18 mouse cellular contexts compared by ENCODE assay signal in the genomic region with DNA sequence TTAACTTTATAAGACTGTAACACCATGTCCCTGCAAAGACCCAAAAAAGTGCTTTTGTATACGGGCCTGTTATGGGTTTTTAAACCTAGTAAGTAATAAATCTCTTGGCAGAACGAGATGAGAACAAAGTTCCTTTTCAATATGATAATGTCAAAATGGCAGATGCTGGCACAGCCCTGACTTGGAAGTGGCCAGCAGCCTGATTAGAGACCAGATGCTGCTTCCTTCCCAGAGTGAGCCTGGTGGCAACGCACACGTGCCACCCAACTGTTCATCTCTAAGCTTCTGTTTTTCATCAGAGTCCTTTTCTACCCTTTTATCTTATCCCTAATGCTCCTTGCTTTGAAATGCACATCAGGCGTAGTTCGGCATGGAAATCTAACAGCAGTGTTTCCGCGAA. TPM values are rescaled to one million over a fixed set of nuclear protein-coding genes. Genes with fewer than 3 reads are reported as not detected.
A peak's percentile ranks its signal among the peaks of the same experiment; 100 is the strongest.
DNase-seq lines count a peak whose midpoint lies in the region; ATAC-seq lines count a peak whose summit lies in the region.
"Had no signal": no experiment of that assay in that cellular context is flagged by ENCODE, and none has a peak within 500 bp of the region (broad histone marks: within the 10 kb centered on the region; RNA-seq: fewer than 3 reads in every experiment).

No protein-coding gene starts in this region.

- H3K27ac ChIP-seq in hindbrain, embryonic 13.5 days, result peak overlapping the region; percentile 73; the same call in 1 of the 2 replicates
- no peak overlapping the region for H3K27ac ChIP-seq in hindbrain, embryonic 11.5 days (ENCODE audit: low read depth, low read length)
- 0 out of 2 replicates have a peak overlapping the region, but pooled peaks have one; percentile 22 for H3K27ac ChIP-seq in midbrain, embryonic 12.5 days (replicated peaks)
- H3K27ac ChIP-seq: kidney, postnatal 0 days; liver, embryonic 15.5 days had no signal

- no peaks in the 10 kb centered on the region for H3K36me3 ChIP-seq in hindbrain, embryonic 13.5 days
- H3K36me3 ChIP-seq in hindbrain, embryonic 11.5 days (ENCODE audit: control insufficient read depth, insufficient read depth, low read length), result no peaks in the 10 kb centered on the region
- H3K36me3 ChIP-seq in midbrain, embryonic 12.5 days, result no peaks in the 10 kb centered on the region
- H3K36me3 ChIP-seq: hindbrain, embryonic 15.5 days; limb, embryonic 12.5 days; liver, embryonic 15.5 days had no signal

- no peaks in the 10 kb centered on the region for H3K27me3 ChIP-seq in hindbrain, embryonic 13.5 days
- no peaks in the 10 kb centered on the region for H3K27me3 ChIP-seq in hindbrain, embryonic 11.5 days (ENCODE audit: control insufficient read depth, insufficient read depth, low read length)
- H3K27me3 ChIP-seq in midbrain, embryonic 12.5 days, result peaks cover 3% of the 10 kb centered on the region; the same call in 1 of the 2 replicates
- H3K27me3 ChIP-seq: hindbrain, embryonic 15.5 days; limb, embryonic 12.5 days; liver, embryonic 15.5 days had no signal

- H3K4me1 ChIP-seq in hindbrain, embryonic 13.5 days (replicated peaks), result peaks cover 31% of the 10 kb centered on the region
- H3K4me1 ChIP-seq in hindbrain, embryonic 11.5 days (replicated peaks; ENCODE audit: control insufficient read depth, insufficient read depth, low read length), result no peaks in the 10 kb centered on the region
- H3K4me1 ChIP-seq in midbrain, embryonic 12.5 days, result peaks cover 32% of the 10 kb centered on the region
- H3K4me1 ChIP-seq: liver, embryonic 15.5 days had no signal

- no peaks in the 10 kb centered on the region for H3K9me3 ChIP-seq in hindbrain, embryonic 13.5 days
- no peaks in the 10 kb centered on the region for H3K9me3 ChIP-seq in hindbrain, embryonic 11.5 days (ENCODE audit: control insufficient read depth, low read length)
- no peaks in the 10 kb centered on the region for H3K9me3 ChIP-seq in midbrain, embryonic 12.5 days
- H3K9me3 ChIP-seq: G1E; hindbrain, embryonic 15.5 days; limb, embryonic 12.5 days; liver, embryonic 15.5 days had no signal

- H3K4me3 ChIP-seq in hindbrain, embryonic 13.5 days, result no peak overlapping the region
- no peak overlapping the region for H3K4me3 ChIP-seq in hindbrain, embryonic 11.5 days (ENCODE audit: low read depth, low read length)
- H3K4me3 ChIP-seq in midbrain, embryonic 12.5 days, result no peak overlapping the region
- H3K4me3 ChIP-seq: hindbrain, embryonic 15.5 days; limb, embryonic 12.5 days; liver, embryonic 15.5 days had no signal

- ATAC-seq in hindbrain, embryonic 13.5 days (ENCODE audit: low FRiP score), result no peak
- ATAC-seq in hindbrain, embryonic 11.5 days (ENCODE audit: low FRiP score), result no peak
- no peak for ATAC-seq in midbrain, embryonic 12.5 days (ENCODE audit: low FRiP score, low read depth)
- ATAC-seq in megakaryocyte progenitor cell, adult 5-6 weeks (replicated peaks; ENCODE audit: poor library complexity), result no peak

- H3K9ac ChIP-seq in hindbrain, embryonic 13.5 days, result no peak overlapping the region
- no peak overlapping the region for H3K9ac ChIP-seq in hindbrain, embryonic 11.5 days (ENCODE audit: low read depth, low read length)
- no peak overlapping the region for H3K9ac ChIP-seq in midbrain, embryonic 12.5 days (replicated peaks)
- H3K9ac ChIP-seq: hindbrain, embryonic 15.5 days; limb, embryonic 12.5 days; liver, embryonic 15.5 days had no signal

- 55% methylated on average over 8 of the region's 8 CpGs for WGBS in hindbrain, embryonic 13.5 days
- 72% methylated on average over 8 of the region's 8 CpGs for whole genome bisulfite sequencing in hindbrain, embryonic 11.5 days
- WGBS in midbrain, embryonic 12.5 days, result 35% methylated on average over 8 of the region's 8 CpGs

- H3K4me2 ChIP-seq in hindbrain, embryonic 13.5 days, result no peak overlapping the region
- no peak overlapping the region for H3K4me2 ChIP-seq in hindbrain, embryonic 11.5 days (replicated peaks; ENCODE audit: low read depth, low read length)
- no peak overlapping the region for H3K4me2 ChIP-seq in midbrain, embryonic 12.5 days (replicated peaks)
- H3K4me2 ChIP-seq: hindbrain, embryonic 15.5 days; limb, embryonic 12.5 days; liver, embryonic 15.5 days had no signal

- no peak for DNase-seq in hindbrain, embryonic 11.5 days (ENCODE audit: low spot score)
- DNase-seq in thymus, postnatal 4 days, result peak; percentile 23
- DNase-seq in thymus, adult 18-20 months, result no peak
- no peak for DNase-seq in urinary bladder, adult 18-20 months (ENCODE audit: low spot score in 2 of 2)
- DNase-seq: adrenal gland, postnatal 10 days; heart, adult 18-20 months; lung, postnatal 14 days had no signal

RNA-seq across cellular contexts. Expression of gene Rag2, which starts 33.2 kb away (rescaled TPM):
- 0.14 TPM in 1 of 2 replicates, not detected in the other for polyA plus RNA-seq in hindbrain, embryonic 13.5 days (2015; fragmentation: Nextera tagmentation; extraction: Ambion mirVana)
- 0.06 and 0.49 TPM in 2 replicates for polyA plus RNA-seq in hindbrain, embryonic 11.5 days (2014; fragmentation: Nextera tagmentation; extraction: Ambion mirVana)
- not detected in 2 replicates for polyA plus RNA-seq in midbrain, embryonic 12.5 days (2016; fragmentation: Nextera tagmentation; extraction: Ambion mirVana)
- 1.7 and 3.4 TPM in 2 replicates for total RNA-seq in megakaryocyte progenitor cell, adult 5-6 weeks (2015)
- 0.83 and 1.7 TPM in 2 replicates for total RNA-seq in megakaryocyte progenitor cell, adult 5-6 weeks (2017)
- total RNA-seq: gastrocnemius, adult 18-20 months; heart, adult 18-20 months; layer of hippocampus, postnatal 14 days; monocyte, adult 5-6 weeks had no signal
- polyA plus RNA-seq: G1E; hindbrain, embryonic 15.5 days; kidney, postnatal 0 days; limb, embryonic 12.5 days had no signal

RNA-seq across cellular contexts. Expression of gene Rag1, which starts 57.9 kb away (rescaled TPM):
- polyA plus RNA-seq in hindbrain, embryonic 13.5 days (2015; fragmentation: Nextera tagmentation; extraction: Ambion mirVana), result 0.09 TPM in 2 replicates
- polyA plus RNA-seq in hindbrain, embryonic 11.5 days (2014; fragmentation: Nextera tagmentation; extraction: Ambion mirVana), result 0.39 and 0.59 TPM in 2 replicates
- 0.06 and 0.10 TPM in 2 replicates for polyA plus RNA-seq in midbrain, embryonic 12.5 days (2016; fragmentation: Nextera tagmentation; extraction: Ambion mirVana)
- total RNA-seq in megakaryocyte progenitor cell, adult 5-6 weeks (2015), result 0.02 and 0.07 TPM in 2 replicates
- 0.07 TPM in 1 of 2 replicates, not detected in the other for total RNA-seq in megakaryocyte progenitor cell, adult 5-6 weeks (2017)
- total RNA-seq: gastrocnemius, adult 18-20 months; heart, adult 18-20 months had no signal

RNA-seq across cellular contexts. Expression of gene B230118H07Rik, which starts 58.0 kb away (rescaled TPM):
- polyA plus RNA-seq in hindbrain, embryonic 13.5 days (2015; fragmentation: Nextera tagmentation; extraction: Ambion mirVana), result 59.8 and 62.5 TPM in 2 replicates
- 69.9 and 72.5 TPM in 2 replicates for polyA plus RNA-seq in hindbrain, embryonic 11.5 days (2014; fragmentation: Nextera tagmentation; extraction: Ambion mirVana)
- polyA plus RNA-seq in midbrain, embryonic 12.5 days (2016; fragmentation: Nextera tagmentation; extraction: Ambion mirVana), result 47.3 and 56.2 TPM in 2 replicates
- 82.9 and 120 TPM in 2 replicates for total RNA-seq in megakaryocyte progenitor cell, adult 5-6 weeks (2015)
- 106 and 118 TPM in 2 replicates for total RNA-seq in megakaryocyte progenitor cell, adult 5-6 weeks (2017)
